Mouse (Mus musculus): ENCODE results near the gene Magi1.

Magi1 gene

GRCm38 (mm10) chr6:94158119-94158848 is 125.4 kb downstream of the Magi1 start:
- no peak for DNase-seq (ENCODE audit: low spot score in 2 of 2)

GRCm38 (mm10) chr6:94155996-94156395 is 127.7 kb downstream of the Magi1 start:
- DNase-seq (ENCODE audit: low spot score in 2 of 2): no peak

- no peak for DNase-seq (ENCODE audit: low spot score in 2 of 2)
Observed at GRCm38 (mm10) chr6:94154854-94155601, 128.7 kb downstream of the Magi1 start.

GRCm38 (mm10) chr6:94152881-94153280 is 130.8 kb downstream of the Magi1 start:
- no peak for DNase-seq (ENCODE audit: low spot score in 2 of 2)

- DNase-seq (ENCODE audit: low spot score in 2 of 2): no peak
Observed at GRCm38 (mm10) chr6:94150876-94151275, 132.8 kb downstream of the Magi1 start.

GRCm38 (mm10) chr6:94149800-94150199 is 133.9 kb downstream of the Magi1 start:
- no peak for DNase-seq (ENCODE audit: low spot score in 2 of 2)

GRCm38 (mm10) chr6:94146206-94146493 is 137.6 kb downstream of the Magi1 start:
- no peak for DNase-seq (ENCODE audit: low spot score in 2 of 2)

- DNase-seq (ENCODE audit: low spot score in 2 of 2): no peak
Observed at GRCm38 (mm10) chr6:94145430-94146205, 138.1 kb downstream of the Magi1 start.

GRCm38 (mm10) chr6:94142493-94142892 is 141.2 kb downstream of the Magi1 start:
- no peak for DNase-seq (ENCODE audit: low spot score in 2 of 2)

- no peak for DNase-seq (ENCODE audit: low spot score in 2 of 2)
Observed at GRCm38 (mm10) chr6:94141496-94141895, 142.2 kb downstream of the Magi1 start.

GRCm38 (mm10) chr6:94139952-94140414 is 143.7 kb downstream of the Magi1 start:
- no peak for DNase-seq (ENCODE audit: low spot score in 2 of 2)

GRCm38 (mm10) chr6:94136693-94137092 is 147.0 kb downstream of the Magi1 start:
- DNase-seq (ENCODE audit: low spot score in 2 of 2): no peak

GRCm38 (mm10) chr6:94134159-94134558 is 149.6 kb downstream of the Magi1 start:
- DNase-seq (ENCODE audit: low spot score in 2 of 2): no peak

- no peak for DNase-seq (ENCODE audit: low spot score in 2 of 2)
Observed at GRCm38 (mm10) chr6:94131999-94132398, 151.7 kb downstream of the Magi1 start.

GRCm38 (mm10) chr6:94130389-94130788 is 153.3 kb downstream of the Magi1 start:
- DNase-seq (ENCODE audit: low spot score in 2 of 2): no peak

GRCm38 (mm10) chr6:94126763-94127162 is 157.0 kb downstream of the Magi1 start:
- DNase-seq (ENCODE audit: low spot score in 2 of 2): no peak

GRCm38 (mm10) chr6:94125144-94125543 is 158.6 kb downstream of the Magi1 start:
- DNase-seq (ENCODE audit: low spot score in 2 of 2): no peak

GRCm38 (mm10) chr6:94124279-94124678 is 159.4 kb downstream of the Magi1 start:
- no peak for DNase-seq (ENCODE audit: low spot score in 2 of 2)

GRCm38 (mm10) chr6:94122566-94123150 is 161.1 kb downstream of the Magi1 start:
- no peak for DNase-seq (ENCODE audit: low spot score in 2 of 2)

GRCm38 (mm10) chr6:94121488-94121887 is 162.2 kb downstream of the Magi1 start:
- no peak for DNase-seq (ENCODE audit: low spot score in 2 of 2)

GRCm38 (mm10) chr6:94116434-94117432 is 167.0 kb downstream of the Magi1 start:
- DNase-seq (ENCODE audit: low spot score in 2 of 2): no peak
